Mouse (Mus musculus): ENCODE data around the gene Topbp1. TPM values are rescaled to one million over a fixed set of nuclear protein-coding genes. Genes with fewer than 3 reads are reported as not detected.
"Not testable (repeated sequence)": the region's sequence is repeated elsewhere in the genome, so short reads cannot be mapped to it uniquely, and the experiment has no call there.

Topbp1 gene
- polyA plus RNA-seq, 1 experiment = 11.8 TPM

GRCm38 (mm10) chr9:103347045-103347444, 42.0 kb downstream of the Topbp1 start:
- 53% methylated on average over 4 of the region's 4 CpGs for WGBS
- DNase-seq (ENCODE audit: low read depth, low spot score) = no peak

- no peak for DNase-seq (ENCODE audit: low read depth, low spot score)
- WGBS = 70% methylated on average over 1 of the region's 1 CpGs
Measured at GRCm38 (mm10) chr9:103347996-103348490, 43.0 kb downstream of the Topbp1 start.

- no peak for DNase-seq (ENCODE audit: low read depth, low spot score)
Measured at GRCm38 (mm10) chr9:103348791-103349190, 43.8 kb downstream of the Topbp1 start.

- 77% methylated on average over 7 of the region's 7 CpGs for WGBS
- not testable (repeated sequence) for DNase-seq (ENCODE audit: low read depth, low spot score)
Measured at GRCm38 (mm10) chr9:103353500-103354260, 48.7 kb downstream of the Topbp1 start.

GRCm38 (mm10) chr9:103357893-103358292, 52.9 kb downstream of the Topbp1 start:
- no peak for DNase-seq (ENCODE audit: low read depth, low spot score)

- no peak for DNase-seq (ENCODE audit: low read depth, low spot score)
- 82% methylated on average over 4 of the region's 4 CpGs for WGBS
Measured at GRCm38 (mm10) chr9:103358545-103358944, 53.5 kb downstream of the Topbp1 start.

- no peak for DNase-seq (ENCODE audit: low read depth, low spot score)
- WGBS = 34% methylated on average over 2 of the region's 2 CpGs
Measured at GRCm38 (mm10) chr9:103360642-103361041, 55.6 kb downstream of the Topbp1 start.

- no peak for DNase-seq (ENCODE audit: low read depth, low spot score)
- 46% methylated on average over 6 of the region's 6 CpGs for WGBS
Measured at GRCm38 (mm10) chr9:103363088-103363487, 58.1 kb downstream of the Topbp1 start.

- no peak for DNase-seq (ENCODE audit: low read depth, low spot score)
- WGBS = 3% methylated on average over 21 of the region's 21 CpGs
Measured at GRCm38 (mm10) chr9:103363730-103364417, 58.9 kb downstream of the Topbp1 start.

- DNase-seq (ENCODE audit: low read depth, low spot score) = no peak
- WGBS = 3% methylated on average over 94 of the region's 94 CpGs
Measured at GRCm38 (mm10) chr9:103364601-103365289, 59.7 kb downstream of the Topbp1 start.

- peak; percentile 99 for DNase-seq (ENCODE audit: low read depth, low spot score)
- 2% methylated on average over 90 of the region's 95 CpGs for WGBS
Measured at GRCm38 (mm10) chr9:103365290-103366247, 60.6 kb downstream of the Topbp1 start, which contains the start of gene Cdv3. Cdv3 (minus strand) TSS chr9:103365840.

- 63% methylated on average over 9 of the region's 9 CpGs for WGBS
- no peak for DNase-seq (ENCODE audit: low read depth, low spot score)
Measured at GRCm38 (mm10) chr9:103366356-103366755, 61.3 kb downstream of the Topbp1 start.

- no peak for DNase-seq (ENCODE audit: low read depth, low spot score)
- WGBS = 77% methylated on average over 4 of the region's 4 CpGs
Measured at GRCm38 (mm10) chr9:103369951-103370350, 64.9 kb downstream of the Topbp1 start.

GRCm38 (mm10) chr9:103372271-103373010, 67.4 kb downstream of the Topbp1 start:
- DNase-seq (ENCODE audit: low read depth, low spot score) = no peak

GRCm38 (mm10) chr9:103376346-103377320, 71.6 kb downstream of the Topbp1 start:
- no peak for DNase-seq (ENCODE audit: low read depth, low spot score)
- WGBS = 59% methylated on average over 7 of the region's 7 CpGs

More at GRCm38 (mm10) chr9:103372271-103373010, 67.4 kb downstream of the Topbp1 start:
- 60% methylated on average over 5 of the region's 5 CpGs for WGBS

- no peak for DNase-seq (ENCODE audit: low read depth, low spot score)
- WGBS = 80% methylated on average over 10 of the region's 10 CpGs
Measured at GRCm38 (mm10) chr9:103378686-103379085, 73.7 kb downstream of the Topbp1 start.

GRCm38 (mm10) chr9:103379199-103379598, 74.2 kb downstream of the Topbp1 start:
- WGBS = 78% methylated on average over 9 of the region's 9 CpGs

More at GRCm38 (mm10) chr9:103379199-103379598, 74.2 kb downstream of the Topbp1 start:
- DNase-seq (ENCODE audit: low read depth, low spot score) = no peak
